Mouse (Mus musculus): ENCODE measurements at regions not wholly inside any gene's neighbourhood (a gene's known extent, or its start where the extent isn't known, plus 50 kb on each side); places are given as distances from the start of the nearest gene placed in this dataset.

DNA sequence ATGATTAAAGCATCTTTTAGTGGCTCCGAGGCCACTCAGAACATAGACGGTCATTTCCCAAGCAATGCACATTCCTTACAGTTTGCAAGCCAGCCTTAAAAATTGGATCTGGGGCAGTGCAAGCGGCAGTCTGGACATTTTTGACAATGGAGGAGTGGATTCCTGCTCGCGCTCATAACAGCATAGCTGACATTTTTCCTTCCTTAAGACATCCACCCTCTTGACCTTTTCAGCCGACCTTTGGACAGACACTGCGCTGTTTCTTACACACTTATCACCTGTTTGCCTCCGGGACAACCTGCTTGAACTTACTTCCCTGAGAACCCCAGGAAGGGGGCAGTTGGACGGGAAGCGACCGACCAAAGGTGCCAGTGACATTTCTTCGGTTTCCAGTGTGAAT, 127.5 kb upstream of the Spata13 start:
- TF ChIP-seq CTCF (IDR thresholded peaks at IDR 0.05; ENCODE audit: borderline replicate concordance, insufficient read depth, low read depth, low read length) (no peak), POLR2A (IDR thresholded peaks at IDR 0.05; ENCODE audit: borderline replicate concordance, insufficient read depth, low read length) (no peak)

All from cerebellum, adult 2 months (tissue).